Mouse (Mus musculus): ENCODE data around the gene Nek6.

DNA sequence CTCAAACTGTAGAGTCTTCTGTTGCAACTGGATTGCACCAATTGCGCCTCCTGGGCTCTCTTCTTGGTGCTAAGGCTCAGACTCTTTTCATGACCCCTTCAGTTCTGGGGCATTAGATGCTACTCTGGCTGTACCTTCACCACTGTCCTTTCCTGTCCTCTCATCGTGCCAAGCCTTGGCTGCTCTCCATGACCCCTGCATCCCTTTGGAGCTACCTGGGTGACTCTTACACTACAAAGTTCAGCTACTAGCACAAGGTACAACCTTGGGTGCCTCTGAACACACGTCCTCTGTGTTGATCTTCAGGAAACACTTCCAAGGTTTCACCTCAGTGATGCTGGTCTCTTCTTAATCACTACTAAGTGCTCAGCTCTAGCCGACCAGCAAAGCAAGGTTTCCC, 51.2 kb downstream of the Nek6 start:
- no peak for TF ChIP-seq CTCF (IDR thresholded peaks at IDR 0.05; ENCODE audit: low read depth)
- no peak for TF ChIP-seq EP300 (IDR thresholded peaks at IDR 0.05; ENCODE audit: low read depth)

Data from liver, embryonic 14.5 days (tissue).